Mouse (Mus musculus) right cerebral cortex, postnatal 36 days (tissue): ENCODE results near the gene Nlgn1.

Experiments used
- DNase-seq, 2 experiments: peaks; one replicate each; pipeline ENCODE4 v3.0.0; 2022; ENCODE audit warnings: low spot score in 2 of 2, mixed read lengths in 1 of 2

The Nlgn1 gene

DNA sequence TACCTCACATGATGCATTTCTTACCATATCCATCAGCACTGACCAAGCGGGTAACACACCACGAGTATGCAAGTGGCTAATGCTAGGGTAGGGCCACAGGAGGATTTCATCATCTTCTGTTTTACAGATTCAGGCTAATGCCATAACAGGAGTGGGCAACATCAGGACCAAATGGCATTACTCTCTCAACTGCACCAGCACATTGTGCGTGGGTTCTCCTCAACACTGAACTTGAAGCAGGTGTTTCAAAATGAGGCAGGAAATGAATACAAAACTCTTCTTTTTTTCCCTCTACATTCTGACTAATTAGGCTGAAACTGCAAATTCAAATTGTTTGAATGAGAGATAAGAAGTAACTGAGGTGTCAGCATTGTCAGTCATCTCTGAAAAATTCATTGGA, 518.9 kb downstream of the Nlgn1 start:
- no peak for DNase-seq

DNA sequence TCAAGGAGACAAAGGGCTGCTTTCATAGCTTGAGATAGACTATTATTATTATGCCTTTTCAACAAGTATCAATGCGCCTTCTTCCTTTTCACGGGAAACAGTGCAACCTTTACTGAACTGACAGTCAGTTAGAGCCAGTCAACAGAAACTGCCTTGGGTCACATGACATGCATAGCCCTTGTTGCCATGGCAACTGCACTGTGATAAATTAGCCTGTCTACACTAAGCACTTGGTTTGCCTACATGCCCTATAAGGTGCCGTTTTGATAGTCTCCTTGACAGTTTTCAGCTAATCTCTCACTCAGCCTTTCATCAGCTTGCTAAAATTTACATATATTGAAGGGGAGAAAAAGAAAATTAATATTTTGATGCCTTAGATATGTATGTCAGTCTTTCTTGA, 524.7 kb downstream of the Nlgn1 start:
- peak; percentile 36 to 39 for DNase-seq

DNA sequence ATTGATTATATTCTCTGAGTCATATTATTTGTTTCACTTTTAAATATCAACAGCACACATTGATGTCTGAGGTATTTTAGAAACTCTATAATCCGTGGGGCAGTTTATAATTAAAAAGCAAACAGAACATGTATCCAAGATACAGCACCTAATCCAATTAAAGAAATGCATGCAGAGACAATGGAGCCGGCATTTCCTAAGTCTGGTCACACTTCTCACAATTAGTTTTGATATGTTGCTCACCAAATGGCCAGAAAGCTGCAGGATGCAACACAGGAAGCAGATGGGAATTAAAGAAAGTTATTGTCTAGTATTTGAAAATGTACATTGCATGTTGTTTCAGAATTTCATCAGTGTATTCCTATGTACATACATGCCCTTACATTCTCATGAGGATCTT, 550.6 kb downstream of the Nlgn1 start:
- no peak for DNase-seq

DNA sequence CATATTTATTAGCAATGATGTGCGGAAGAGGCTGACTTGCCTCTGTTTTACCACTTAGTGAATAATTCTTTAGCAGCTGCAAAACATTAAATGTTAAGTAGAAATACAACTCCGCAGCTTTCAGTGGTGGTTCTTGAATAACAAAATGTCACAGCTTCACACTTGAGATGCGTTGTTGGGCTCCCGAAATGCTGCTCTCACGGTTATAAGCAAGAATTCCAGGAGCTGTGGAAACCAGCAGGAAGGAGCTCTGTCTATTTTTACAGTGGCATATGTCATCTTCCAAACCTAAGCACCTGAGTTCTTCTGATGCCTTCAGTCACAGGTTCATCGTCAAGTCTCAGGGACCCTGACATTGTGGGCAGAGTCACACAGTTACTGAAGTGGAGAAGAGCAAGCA, 556.8 kb downstream of the Nlgn1 start:
- DNase-seq, result no peak

DNA sequence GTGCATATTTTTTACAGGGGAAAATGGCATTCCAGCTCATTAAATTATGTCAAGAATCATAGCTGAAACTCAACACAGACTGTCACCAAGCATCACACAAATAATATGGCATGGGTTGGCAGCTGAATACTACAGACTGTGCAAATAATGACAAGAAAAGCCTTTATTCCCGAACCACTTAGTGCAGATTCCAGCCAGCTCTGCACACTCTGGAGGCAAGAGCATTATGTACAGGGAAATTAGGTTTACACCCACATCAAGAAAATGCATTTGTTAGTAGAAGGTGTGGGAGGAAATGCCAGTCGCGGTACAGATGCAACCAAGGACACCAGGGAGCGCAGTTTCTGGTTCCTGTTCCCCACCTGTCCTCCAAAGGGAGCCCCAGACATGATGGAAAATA, 558.4 kb downstream of the Nlgn1 start:
- DNase-seq, result peak; percentile 25 to 53

DNA sequence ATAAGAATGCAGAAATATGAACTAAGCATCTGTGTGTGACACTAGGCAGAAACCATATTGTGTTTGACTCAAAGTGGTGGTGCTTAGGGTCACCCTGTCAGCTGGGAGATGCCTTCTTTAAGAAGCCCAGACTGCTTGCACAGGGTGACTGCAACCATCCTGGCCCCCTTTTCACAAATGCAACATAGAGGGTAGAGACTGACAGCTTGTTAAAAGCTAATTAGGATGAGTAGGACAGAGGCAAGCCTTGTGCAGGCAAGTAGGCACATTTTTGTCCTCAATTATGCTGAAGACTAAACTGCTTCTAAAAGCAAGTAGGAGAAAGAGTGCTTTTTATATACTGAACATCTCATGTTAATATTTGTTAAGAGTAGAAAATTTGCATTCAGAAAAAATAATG, 558.8 kb downstream of the Nlgn1 start:
- DNase-seq, result no peak

DNA sequence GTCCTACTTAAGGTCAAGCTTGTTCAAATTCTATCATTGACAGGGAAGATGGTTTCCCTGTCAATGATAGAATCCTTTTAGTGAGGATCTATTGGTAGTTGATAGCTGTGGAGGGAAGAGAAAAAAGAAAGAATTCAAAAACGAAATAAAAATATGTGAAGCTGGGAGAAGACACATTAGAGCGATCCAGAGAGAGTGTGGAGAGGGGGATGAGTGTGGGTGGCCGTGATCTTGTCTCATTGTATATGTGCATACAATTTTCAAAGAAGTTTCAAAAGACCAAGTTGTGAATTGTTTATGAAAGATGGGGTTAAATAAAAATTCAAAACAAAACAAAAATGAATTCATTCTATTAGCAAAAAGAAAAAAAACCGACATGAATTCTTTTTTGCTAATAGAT, 568.6 kb downstream of the Nlgn1 start:
- no peak for DNase-seq

DNA sequence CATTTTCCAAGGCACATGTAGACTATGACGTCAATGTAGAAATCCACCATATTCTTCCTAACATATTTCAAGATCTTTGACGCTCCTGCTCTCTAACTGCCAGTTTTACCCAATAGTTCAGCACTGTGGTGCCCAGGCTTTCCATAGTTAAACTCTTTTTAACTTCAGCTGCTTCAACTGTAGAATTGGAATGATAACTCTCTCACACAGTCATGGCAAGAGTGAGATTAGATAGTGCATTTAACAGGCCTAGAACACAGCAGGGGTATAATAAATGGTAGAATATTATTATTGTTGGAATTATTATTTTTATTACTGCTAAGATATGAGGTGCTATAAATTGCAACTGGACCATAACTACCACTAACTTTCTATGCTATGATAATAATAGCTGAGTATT, 574.4 kb downstream of the Nlgn1 start:
- DNase-seq, result no peak

DNA sequence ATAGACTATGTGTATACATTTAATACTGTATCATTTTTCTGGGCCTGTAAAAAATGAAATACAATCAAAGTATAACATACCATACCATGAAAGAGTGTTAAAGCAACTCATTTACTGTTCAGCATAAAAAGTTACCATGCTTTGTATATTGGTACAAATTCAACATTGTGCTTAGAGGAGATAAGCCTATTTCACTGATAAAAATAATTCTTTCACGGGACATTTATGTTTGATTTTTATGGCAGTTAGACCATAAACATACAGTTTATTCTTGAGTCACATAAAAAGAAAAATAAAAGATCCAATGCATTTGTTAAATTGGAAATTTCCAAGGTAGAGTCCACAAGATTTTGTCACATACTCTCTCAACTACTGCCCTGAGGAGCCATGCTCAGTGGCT, 608.1 kb downstream of the Nlgn1 start:
- DNase-seq, result no peak

DNA sequence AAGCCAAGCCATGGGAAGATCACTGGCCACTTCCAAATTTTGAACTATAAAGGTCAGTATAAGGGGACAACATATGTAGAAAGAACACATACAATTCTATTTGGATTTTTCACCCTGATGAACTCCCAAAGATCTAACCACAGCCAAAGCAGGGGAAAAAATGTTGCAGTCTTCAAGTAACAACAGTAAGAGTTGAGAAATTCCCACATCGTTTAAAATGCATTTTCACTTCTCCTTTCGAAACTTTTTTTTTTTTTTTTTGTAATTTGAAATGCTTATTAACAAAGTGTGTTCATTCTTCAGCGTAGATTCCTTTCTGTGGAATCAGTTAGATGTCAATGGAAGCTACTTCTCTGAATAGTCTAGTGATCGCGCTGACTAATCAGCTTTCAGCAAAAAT, 610.8 kb downstream of the Nlgn1 start:
- DNase-seq, result no peak

DNA sequence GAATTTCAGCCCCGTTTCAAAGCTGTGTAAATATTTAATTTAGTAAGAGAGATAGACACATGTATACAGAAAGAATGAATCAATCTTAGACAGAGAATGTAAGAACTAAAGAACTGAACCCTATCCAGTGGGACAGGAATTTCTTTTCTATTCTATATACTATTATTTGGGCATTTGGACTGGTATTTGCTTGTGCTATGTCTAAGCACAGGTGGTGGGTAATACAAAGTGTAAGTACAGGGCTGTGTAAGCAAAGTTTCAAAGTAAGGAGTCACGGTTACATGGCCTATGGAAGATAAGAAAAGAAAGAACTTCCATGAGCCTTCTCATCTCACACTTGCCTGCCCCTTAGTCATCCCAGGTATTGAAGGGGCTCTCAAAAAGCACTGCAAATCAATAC, 624.9 kb downstream of the Nlgn1 start:
- no peak for DNase-seq

DNA sequence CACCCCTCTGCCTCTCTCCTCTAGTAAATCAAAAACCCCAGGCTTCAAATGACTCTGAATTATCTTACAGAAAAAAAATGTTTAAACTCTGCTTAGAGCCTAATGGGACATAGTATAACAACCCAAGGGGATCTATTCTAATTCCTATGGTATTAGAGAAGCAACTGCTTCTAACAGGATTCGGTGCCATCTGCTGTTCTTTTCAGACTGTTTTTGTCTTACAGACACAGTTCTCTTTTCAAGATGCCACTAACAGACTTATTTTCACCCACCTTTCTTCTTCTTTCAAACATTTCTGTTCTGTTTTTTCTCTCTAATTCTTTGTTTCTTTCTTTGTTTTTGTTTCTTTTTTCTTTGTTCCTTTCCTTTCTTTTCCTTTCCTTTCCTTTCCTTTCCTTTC, 635.0 kb downstream of the Nlgn1 start:
- no peak for DNase-seq

DNA sequence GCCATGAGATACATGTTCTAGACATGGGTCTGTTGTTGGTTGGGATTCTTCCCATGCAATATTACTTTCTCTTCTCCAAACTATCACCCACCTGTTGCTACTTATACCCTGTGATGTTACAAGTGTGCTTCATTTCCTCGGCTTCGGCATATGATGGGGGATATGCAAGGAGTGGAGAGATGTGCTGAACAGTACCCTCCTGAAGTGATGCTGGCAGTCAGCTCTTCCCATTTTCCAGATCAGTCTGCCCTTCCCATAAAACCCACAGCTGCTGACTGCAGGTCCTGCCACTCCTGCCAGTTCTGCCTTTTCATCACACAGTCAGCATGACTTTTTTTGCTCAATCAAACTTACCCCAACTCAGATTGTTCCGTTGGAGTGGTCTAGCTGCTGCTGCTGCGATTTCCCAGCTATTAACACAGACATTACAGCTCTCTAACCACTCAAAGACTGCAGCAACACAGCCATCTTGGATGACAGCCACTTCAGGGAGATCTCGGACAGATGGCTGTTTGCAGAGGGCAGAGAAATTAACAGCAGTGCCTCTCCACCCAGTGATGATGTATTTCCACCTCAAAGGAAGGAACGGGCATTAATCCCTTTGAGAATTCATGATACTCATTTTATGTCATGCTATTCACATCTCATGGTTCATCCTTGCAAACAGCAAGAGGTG, 643.3 kb downstream of the Nlgn1 start:
- no peak for DNase-seq

DNA sequence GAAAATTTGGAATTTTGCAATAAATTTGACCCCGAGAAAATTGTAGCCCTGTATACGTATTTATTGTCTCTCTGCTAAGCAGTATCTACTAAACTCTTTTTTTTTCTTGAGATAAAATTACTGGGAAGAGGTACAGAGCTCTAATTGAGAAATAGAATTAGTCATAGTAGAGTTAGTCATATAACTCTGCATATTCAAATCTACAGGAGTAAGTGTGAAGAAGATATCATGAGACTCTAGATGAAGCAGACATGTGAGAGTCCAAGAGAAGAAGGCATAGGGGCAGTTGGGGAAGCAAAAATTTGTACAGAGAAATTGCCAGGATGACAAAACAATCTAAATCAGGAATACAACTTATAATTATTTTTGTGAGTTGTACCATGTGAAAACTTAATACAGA, 648.6 kb downstream of the Nlgn1 start:
- no peak for DNase-seq

DNA sequence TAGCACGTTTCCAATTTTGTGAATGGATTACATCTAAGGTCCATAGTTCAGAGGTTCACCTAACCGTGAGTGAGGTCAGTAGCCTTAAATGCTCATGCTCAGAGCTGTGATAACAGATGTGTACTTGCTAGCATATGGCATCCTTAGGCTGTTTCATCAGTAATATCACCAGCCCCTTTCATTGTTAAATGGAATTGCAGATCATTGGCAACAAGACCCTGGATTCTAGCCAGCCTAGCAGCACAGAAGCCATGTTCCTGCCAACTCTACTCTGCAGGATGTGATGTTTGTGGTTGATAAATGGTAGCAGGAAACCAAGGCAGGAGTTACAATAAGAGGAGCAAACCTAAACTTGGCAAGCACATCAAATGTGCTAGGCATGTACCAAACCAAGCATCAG, 652.9 kb downstream of the Nlgn1 start:
- no peak for DNase-seq

DNA sequence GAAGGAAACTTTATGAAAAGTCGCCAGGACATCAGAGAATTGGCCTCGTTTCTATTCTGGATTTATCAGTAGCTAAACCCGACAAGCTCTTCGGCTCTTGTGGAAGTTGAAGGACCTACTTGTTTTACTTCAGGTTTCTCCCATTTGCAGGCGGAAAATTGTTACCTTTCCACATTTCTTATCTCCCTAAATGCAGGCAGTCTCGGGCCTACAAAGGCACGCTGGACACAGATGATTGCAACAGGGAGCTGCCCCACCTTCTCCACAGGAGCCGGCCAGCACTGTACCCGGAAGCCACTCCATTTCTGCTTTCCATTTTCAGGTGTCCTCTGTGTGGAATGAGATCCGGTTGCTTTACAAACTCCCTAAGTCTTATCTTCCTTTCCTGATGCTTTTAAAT, 656.4 kb downstream of the Nlgn1 start:
- no peak for DNase-seq

DNA sequence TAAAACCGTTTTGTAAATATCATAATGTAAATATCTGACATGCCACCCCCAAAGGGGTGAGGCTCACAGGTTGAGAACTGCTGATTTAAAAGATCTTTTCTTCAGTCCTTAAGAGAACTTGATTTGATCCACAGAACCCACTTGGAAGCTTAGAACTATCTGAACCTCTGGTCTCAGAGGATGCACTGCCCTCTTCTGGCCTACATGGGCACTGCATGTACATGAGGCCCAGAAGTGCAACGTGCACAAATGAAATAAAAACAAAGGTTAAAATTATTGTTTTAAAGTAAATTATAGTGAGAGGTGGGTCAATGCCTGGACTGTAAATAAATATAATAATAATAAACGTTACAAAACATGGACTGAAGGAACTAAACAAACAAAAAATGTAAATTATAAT, 657.2 kb downstream of the Nlgn1 start:
- DNase-seq, result no peak

DNA sequence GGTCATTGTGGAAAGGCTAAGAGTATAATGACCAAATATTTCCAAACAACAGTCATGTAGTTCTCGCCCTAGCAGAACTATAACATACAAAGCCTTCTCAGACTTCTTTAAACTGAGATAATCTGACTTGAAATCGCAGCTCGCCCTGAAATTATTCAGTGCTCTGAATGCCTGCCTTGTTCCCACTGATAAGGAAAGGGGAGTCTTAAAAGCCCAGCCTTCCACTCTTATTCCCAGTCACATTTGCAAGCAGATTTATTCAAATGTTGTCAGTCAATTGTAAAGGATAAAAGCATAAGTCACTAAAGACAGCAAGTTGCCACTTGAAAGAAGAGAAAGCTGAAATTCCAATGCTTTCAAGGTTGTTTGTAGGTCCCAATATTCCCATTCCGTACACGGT, 658.9 kb downstream of the Nlgn1 start:
- DNase-seq, result no peak

DNA sequence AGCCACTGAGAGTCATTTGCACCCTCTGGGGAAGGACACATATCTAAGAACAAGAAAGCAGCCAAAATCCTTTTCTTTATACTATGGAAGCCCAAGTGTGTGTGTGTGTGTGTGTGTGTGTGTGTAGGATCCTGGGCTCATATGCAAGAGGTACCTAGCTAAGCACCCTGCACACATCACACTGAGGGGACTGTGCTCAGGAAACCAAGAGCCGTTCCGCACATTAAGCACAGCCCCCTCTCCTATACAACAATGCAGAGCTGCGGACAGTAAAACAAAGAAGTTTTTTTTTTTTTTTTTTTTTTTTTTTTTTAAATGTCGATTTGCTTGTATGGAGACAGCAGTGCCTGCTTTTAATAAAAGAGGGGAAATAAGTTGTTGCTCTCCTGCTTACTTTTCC, 659.5 kb downstream of the Nlgn1 start:
- no peak for DNase-seq

DNA sequence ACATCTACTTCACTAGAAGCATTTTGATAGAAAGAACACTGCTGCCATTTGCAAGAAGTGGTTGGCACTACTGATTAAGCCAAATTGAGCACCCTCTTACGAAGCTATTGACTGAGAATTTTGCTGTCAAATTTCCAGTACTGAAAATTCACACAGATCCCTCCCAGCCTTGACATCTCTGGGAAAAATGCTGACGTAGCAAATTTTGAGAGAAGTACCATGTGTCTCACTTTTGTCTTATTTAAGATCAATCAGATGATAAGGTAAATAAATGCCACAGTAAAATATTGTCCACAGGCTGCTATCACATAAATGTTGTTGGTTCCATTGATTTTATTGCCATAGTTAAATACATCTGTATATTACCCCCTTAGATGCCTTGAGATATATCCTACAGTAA, 668.8 kb downstream of the Nlgn1 start:
- DNase-seq, result no peak

DNA sequence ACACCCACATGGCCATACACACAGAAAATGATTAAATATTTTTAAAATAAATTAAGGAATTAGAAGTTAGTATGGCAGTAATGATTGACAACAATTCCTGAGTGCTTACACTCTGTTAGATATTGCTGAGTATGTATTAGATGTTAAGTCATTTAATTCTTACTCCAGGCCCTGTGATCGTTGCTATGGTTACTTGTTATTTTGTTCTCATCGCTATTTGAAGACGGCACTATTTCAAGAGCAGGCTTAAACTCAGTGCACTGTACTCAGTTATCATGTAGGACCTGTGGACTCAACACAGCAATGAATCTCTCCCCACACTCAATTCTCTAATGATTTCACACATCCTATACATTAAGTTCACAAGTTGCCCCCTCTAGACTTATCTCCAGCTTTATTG, 672.0 kb downstream of the Nlgn1 start:
- DNase-seq, result no peak

DNA sequence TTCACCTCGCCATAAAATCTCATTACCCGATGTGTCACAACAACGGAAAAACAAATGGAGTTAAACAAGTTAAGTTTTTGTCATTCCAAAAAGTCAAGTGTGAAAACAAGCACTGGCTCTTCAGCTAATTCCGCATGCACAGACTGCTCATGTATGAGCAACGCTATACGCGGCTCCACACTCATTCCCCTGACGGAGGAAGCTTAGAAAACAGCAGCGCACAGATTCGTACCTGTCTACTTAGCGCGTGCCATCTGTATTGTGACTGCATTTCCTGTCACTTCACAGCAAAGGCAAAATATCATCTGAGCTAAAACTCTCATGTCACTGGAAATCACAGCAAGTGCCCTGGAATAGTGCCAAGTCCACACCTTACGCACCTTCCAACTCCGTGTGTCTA, 674.3 kb downstream of the Nlgn1 start:
- no peak for DNase-seq

DNA sequence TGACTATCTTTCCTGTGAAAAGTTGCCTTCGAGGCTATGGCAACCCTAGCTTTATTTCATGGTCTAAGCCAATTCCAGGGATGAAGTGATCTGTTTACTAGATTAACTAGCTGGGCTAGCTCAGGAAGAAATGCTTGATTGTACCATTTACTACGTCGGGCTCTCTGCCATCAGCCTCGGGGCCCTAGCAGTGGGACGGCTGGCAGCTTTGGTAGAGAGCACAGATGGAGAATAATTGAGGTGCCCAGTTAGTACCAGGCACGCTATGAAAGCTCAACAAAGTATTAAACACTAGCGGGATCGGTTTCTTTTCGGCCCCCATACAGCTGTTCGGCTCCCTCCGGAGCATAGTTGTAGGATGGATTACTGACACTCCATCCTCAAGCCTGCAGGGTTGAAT, 675.2 kb downstream of the Nlgn1 start:
- DNase-seq, result no peak

DNA sequence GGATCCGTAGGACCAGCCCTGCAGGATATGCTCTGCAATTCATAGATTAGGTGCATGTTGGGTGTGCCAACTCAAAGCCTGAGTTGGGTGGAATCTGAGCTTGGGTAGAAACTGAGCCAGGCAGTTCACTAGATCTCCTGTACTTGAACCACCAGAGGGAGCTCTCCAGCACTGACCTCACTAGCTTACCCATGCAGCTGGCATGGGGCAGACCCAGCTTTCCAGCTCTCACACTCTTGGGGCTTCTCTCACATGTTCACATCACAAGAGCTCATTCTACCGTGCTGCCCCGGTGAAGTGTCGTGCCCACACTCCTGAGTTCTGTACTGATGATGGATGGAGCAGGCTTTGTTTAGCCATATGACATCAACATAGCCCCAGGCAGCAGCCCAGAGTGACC, 679.2 kb downstream of the Nlgn1 start:
- peak in 1 of 2 experiments; percentile 20 for DNase-seq
